Mouse (Mus musculus) lung, adult 18-20 months (tissue): Measurements from ENCODE around the gene Smpd3.

Experiments
- DNase-seq, 2 experiments: peaks; one replicate each; pipeline ENCODE4 v3.0.0; 2022; ENCODE audit warnings: mixed read lengths in 2 of 2

Smpd3 gene

GRCm38 (mm10) chr8:106213959-106214358 is 123.8 kb downstream of the Smpd3 start:
- no peak for DNase-seq

GRCm38 (mm10) chr8:106211421-106211820 is 126.4 kb downstream of the Smpd3 start:
- no peak for DNase-seq

GRCm38 (mm10) chr8:106210821-106211345 is 126.9 kb downstream of the Smpd3 start, which contains the start of the genes Slc7a6os and Prmt7:
Gene Slc7a6os, minus strand, starts transcription at chr8:106210935.
Gene Prmt7, plus strand, starts transcription at chr8:106210936.
- peak; percentile 95 to 97 for DNase-seq

- DNase-seq: peak in 1 of 2 experiments; percentile 7
Observed at GRCm38 (mm10) chr8:106210035-106210731, 127.6 kb downstream of the Smpd3 start.
